Mouse (Mus musculus) lung, embryonic 14.5 days (tissue): Measurements from ENCODE around the gene Gm49368. TPM values are rescaled to one million over a fixed set of nuclear protein-coding genes. Genes with fewer than 3 reads are reported as not detected.

Experiments
- ATAC-seq: fragments of 200-750 bp; cut with Nextera tagmentation; 2 replicates; pipeline ENCODE4 v1.8.0; 2017; ENCODE audit warnings: mild to moderate bottlenecking, moderate TSS enrichment, moderate library complexity; ENCODE audit not compliant: insufficient read depth
- DNase-seq: peaks from one replicate; pipeline ENCODE4 v3.0.0-alpha.2; 2015
- H3K27ac ChIP-seq: fragments of 300-500 bp; sonication (generic); 2 replicates; pipeline ENCODE4 v1.5.1; 2014; ENCODE audit warnings: low read depth, mild to moderate bottlenecking, moderate library complexity
- H3K27me3 ChIP-seq: fragments of 300-500 bp; sonication (generic); 2 replicates; pipeline ENCODE4 v1.6.1; 2014; ENCODE audit warnings: low read length, control low read depth; ENCODE audit not compliant: insufficient read depth
- H3K36me3 ChIP-seq: fragments of 300-500 bp; sonication (generic); 2 replicates; pipeline ENCODE4 v1.6.1; 2014; ENCODE audit warnings: control low read depth; ENCODE audit not compliant: insufficient read depth
- H3K4me1 ChIP-seq: fragments of 300-500 bp; sonication (generic); 2 replicates; pipeline ENCODE4 v1.6.1; 2014; ENCODE audit warnings: antibody characterized with exemption, control low read depth; ENCODE audit not compliant: insufficient read depth
- H3K4me2 ChIP-seq: fragments of 300-500 bp; sonication (generic); 2 replicates; pipeline ENCODE4 v1.6.1; 2014; ENCODE audit warnings: mild to moderate bottlenecking
- H3K4me3 ChIP-seq: fragments of 300-500 bp; sonication (generic); 2 replicates; pipeline ENCODE4 v1.5.1; 2014; ENCODE audit warnings: low read depth, low read length
- H3K9ac ChIP-seq: fragments of 300-500 bp; sonication (generic); 2 replicates; pipeline ENCODE4 v1.6.1; 2014
- H3K9me3 ChIP-seq: fragments of 300-500 bp; sonication (generic); 2 replicates; pipeline ENCODE4 v1.6.1; 2016; ENCODE audit warnings: low read depth, low read length, control low read depth
- CTCF ChIP-seq: IDR thresholded peaks from 2 replicates; pipeline ENCODE4 v1.5.1; 2016; ENCODE audit warnings: antibody characterized with exemption, low read depth
- WGBS: fragments of 180-500 bp; shearing (Covaris S2); extraction: QIAGEN DNeasy Blood & Tissue Kit; methylation state at CpG from one replicate; pipeline ENCODE4 v1.1.7; 2014; 5-methylcytosine and 5-hydroxymethylcytosine counted together
- polyA plus RNA-seq: library from polyadenylated mRNA; unstranded; fragments of >200 nt; fragmentation: Nextera tagmentation; extraction: Ambion mirVana; gene quantifications from 2 replicates; pipeline ENCODE4 v1.2.1, GENCODE M21; 2014

Gene Gm49368
- polyA plus RNA-seq, 1 experiment from 2014 or later, result not detected

DNA sequence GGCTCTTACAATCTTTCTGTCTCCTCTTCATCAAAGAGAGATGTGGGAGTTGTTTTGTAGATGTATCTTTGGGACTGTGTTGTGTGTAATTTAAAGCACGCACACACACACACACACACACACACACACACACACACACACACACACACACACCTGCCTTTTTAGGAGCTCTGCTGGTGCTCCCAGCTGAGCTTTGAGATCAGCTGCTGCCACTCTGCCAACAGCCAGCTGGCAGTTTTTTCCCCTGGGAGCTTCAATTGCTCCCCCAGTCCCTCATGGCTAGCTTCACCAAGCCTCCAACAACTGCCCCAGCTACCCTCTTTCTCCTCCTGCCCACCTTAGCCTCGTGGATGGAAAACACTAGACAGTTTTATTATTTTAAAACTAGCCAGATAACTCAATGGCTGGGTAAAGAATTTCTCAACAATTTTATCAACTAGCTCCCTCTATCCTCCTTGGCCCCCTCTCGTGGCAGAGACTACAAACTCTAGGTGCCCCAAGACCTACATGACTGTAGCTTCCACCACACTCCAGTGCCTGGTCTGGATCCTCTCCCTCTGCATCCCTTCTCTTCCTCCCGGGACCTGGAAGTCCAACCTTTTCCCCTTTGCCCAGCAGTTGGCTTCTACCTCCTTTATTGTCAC lies 18.2 kb upstream of the Gm49368 start:
- Histone ChIP-seq H3K27ac (no peak overlapping the region), H3K9ac (no peak overlapping the region), H3K9me3 (no peaks in the 10 kb centered on the region), H3K4me3 (no peak overlapping the region), H3K4me1 (no peaks in the 10 kb centered on the region), H3K4me2 (no peak overlapping the region), H3K27me3 (no peaks in the 10 kb centered on the region), H3K36me3 (no peaks in the 10 kb centered on the region)
- no peak for ATAC-seq
- 67% methylated on average over 4 of the region's 4 CpGs for WGBS
- no peak for TF ChIP-seq CTCF
- no peak for DNase-seq

DNA sequence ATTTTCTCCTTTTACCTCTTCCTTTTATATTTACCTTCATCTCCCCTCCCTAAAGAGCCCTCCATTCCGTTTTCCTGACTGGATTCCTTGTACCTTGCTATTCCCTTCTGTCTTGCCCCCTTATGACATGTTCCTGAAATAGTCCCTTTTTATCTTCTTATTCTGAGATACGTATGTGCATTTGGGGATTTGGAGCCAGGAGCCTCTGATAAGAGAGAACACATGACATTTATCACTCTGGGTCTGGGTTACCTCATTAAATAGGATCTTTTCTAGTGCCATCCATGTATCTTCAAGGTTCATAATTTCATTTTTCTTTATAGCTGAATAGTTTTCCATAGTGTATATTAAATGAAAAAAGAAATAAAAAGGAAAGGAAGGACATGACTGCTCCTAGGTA lies 16.8 kb upstream of the Gm49368 start:
- H3K27me3 ChIP-seq, result no peaks in the 10 kb centered on the region
- WGBS, result 49% methylated on average over 2 of the region's 2 CpGs
- H3K4me1 ChIP-seq, result no peaks in the 10 kb centered on the region
- H3K4me2 ChIP-seq, result no peak overlapping the region
- DNase-seq, result no peak
- TF ChIP-seq CTCF, result no peak
- H3K9ac ChIP-seq, result no peak overlapping the region
- H3K4me3 ChIP-seq, result no peak overlapping the region
- H3K27ac ChIP-seq, result no peak overlapping the region
- H3K9me3 ChIP-seq, result no peaks in the 10 kb centered on the region
- ATAC-seq, result no peak
- H3K36me3 ChIP-seq, result no peaks in the 10 kb centered on the region

GRCm38 (mm10) chr7:128048819-128049218 lies 13.7 kb upstream of the Gm49368 start:
- Histone ChIP-seq H3K9me3 (no peaks in the 10 kb centered on the region), H3K4me1 (no peaks in the 10 kb centered on the region), H3K9ac (no peak overlapping the region), H3K4me3 (no peak overlapping the region), H3K27ac (no peak overlapping the region), H3K36me3 (no peaks in the 10 kb centered on the region), H3K4me2 (no peak overlapping the region), H3K27me3 (no peaks in the 10 kb centered on the region)
- no peak for TF ChIP-seq CTCF
- WGBS, result 92% methylated on average over 4 of the region's 4 CpGs
- no peak for DNase-seq
- no peak for ATAC-seq

GRCm38 (mm10) chr7:128049254-128049653 lies 13.2 kb upstream of the Gm49368 start:
- DNase-seq (no peak), ATAC-seq (no peak)
- no peak overlapping the region for H3K9ac ChIP-seq
- no peaks in the 10 kb centered on the region for H3K27me3 ChIP-seq
- no peaks in the 10 kb centered on the region for H3K4me1 ChIP-seq
- H3K27ac ChIP-seq, result no peak overlapping the region
- WGBS, result 76% methylated on average over 2 of the region's 2 CpGs
- H3K4me2 ChIP-seq, result no peak overlapping the region
- no peaks in the 10 kb centered on the region for H3K9me3 ChIP-seq
- H3K4me3 ChIP-seq, result no peak overlapping the region
- no peaks in the 10 kb centered on the region for H3K36me3 ChIP-seq
- TF ChIP-seq CTCF, result no peak

GRCm38 (mm10) chr7:128050739-128051138 lies 11.7 kb upstream of the Gm49368 start:
- Histone ChIP-seq H3K27ac (no peak overlapping the region), H3K4me2 (no peak overlapping the region), H3K9me3 (no peaks in the 10 kb centered on the region), H3K4me3 (no peak overlapping the region), H3K27me3 (no peaks in the 10 kb centered on the region), H3K9ac (no peak overlapping the region), H3K36me3 (no peaks in the 10 kb centered on the region), H3K4me1 (no peaks in the 10 kb centered on the region)
- DNase-seq (no peak), ATAC-seq (no peak)
- 52% methylated on average over 4 of the region's 4 CpGs for WGBS
- TF ChIP-seq CTCF, result no peak

GRCm38 (mm10) chr7:128053061-128053460 lies 9.4 kb upstream of the Gm49368 start:
- H3K27ac ChIP-seq, result no peak overlapping the region
- H3K4me3 ChIP-seq, result no peak overlapping the region
- DNase-seq, result no peak
- H3K9ac ChIP-seq, result no peak overlapping the region
- TF ChIP-seq CTCF, result no peak
- H3K9me3 ChIP-seq, result no peaks in the 10 kb centered on the region
- ATAC-seq, result no peak
- no peak overlapping the region for H3K4me2 ChIP-seq
- H3K4me1 ChIP-seq, result no peaks in the 10 kb centered on the region
- no peaks in the 10 kb centered on the region for H3K27me3 ChIP-seq
- no peaks in the 10 kb centered on the region for H3K36me3 ChIP-seq
- 55% methylated on average over 5 of the region's 5 CpGs for WGBS

DNA sequence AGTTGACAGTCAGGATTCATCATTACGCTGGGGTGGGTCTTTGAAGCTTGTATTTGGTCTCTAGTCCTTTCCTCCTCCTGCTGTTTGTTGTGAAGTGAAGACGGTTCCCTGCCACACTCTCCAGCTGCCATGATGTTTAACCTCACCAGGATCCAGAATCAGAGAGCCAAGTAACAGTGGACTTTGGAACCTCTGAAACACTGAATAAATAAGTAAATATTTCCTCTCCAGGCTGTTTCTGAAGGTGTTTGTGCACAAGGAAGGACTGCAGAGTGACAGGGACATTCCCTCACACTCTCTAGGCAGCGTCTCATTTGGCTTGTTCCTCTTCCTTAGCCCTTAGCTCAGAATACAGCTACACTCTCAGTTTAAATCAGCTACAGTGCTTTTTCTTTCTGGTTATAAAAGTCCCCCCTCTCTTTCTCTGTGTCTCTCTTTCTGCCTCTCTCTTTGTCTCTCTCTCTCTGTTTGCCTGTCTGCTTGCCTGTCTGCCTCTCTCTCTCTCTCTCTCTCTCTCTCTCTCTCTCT lies 5.5 kb upstream of the Gm49368 start:
- TF ChIP-seq CTCF, result no peak
- WGBS, result 28% methylated on average over 3 of the region's 3 CpGs
- Histone ChIP-seq H3K4me1 (no peaks in the 10 kb centered on the region), H3K4me3 (no peak overlapping the region), H3K4me2 (no peak overlapping the region), H3K36me3 (no peaks in the 10 kb centered on the region), H3K27me3 (no peaks in the 10 kb centered on the region), H3K9me3 (no peaks in the 10 kb centered on the region), H3K9ac (no peak overlapping the region), H3K27ac (no peak overlapping the region)
- ATAC-seq, result no peak
- DNase-seq, result no peak

DNA sequence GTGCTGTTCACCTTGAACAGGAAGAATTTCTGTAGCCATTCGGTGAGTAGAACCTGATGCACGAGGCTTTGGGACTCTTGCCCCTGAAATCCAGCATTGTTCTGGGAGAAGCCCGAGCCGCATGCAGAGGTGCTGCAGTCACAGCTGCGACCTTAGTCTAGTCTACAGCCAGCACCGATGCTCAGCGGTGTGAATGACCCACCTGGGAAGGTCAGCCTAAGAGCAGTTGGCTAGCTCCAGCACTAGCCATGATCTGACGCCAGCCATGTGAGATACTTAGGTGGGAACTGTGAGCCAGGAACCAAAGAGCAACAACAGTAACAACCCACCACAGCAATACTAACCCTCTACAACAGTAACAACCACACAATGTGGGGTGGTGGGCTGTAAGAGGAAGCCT lies 4.6 kb upstream of the Gm49368 start:
- Histone ChIP-seq H3K4me3 (no peak overlapping the region), H3K4me1 (no peaks in the 10 kb centered on the region), H3K36me3 (no peaks in the 10 kb centered on the region), H3K9me3 (no peaks in the 10 kb centered on the region), H3K27me3 (no peaks in the 10 kb centered on the region), H3K27ac (no peak overlapping the region), H3K9ac (no peak overlapping the region; the same call in 1 of the 2 replicates), H3K4me2 (no peak overlapping the region)
- DNase-seq, result no peak
- TF ChIP-seq CTCF, result no peak
- WGBS, result 69% methylated on average over 8 of the region's 8 CpGs
- ATAC-seq, result no peak
